Mouse (Mus musculus) 416B (cell line): ENCODE data around the gene Wdfy2.

Source experiments
- DNase-seq: peaks from one replicate; pipeline ENCODE4 v3.0.0; 2011; ENCODE audit warnings: low read depth

Wdfy2 gene

GRCm38 (mm10) chr14:62936631-62937380 lies 99.3 kb downstream of the Wdfy2 start:
- no peak for DNase-seq

- DNase-seq = peak; percentile 20
Measured at GRCm38 (mm10) chr14:62937675-62938074, 100.2 kb downstream of the Wdfy2 start.

GRCm38 (mm10) chr14:62939435-62939834 lies 102.0 kb downstream of the Wdfy2 start:
- peak; percentile 25 for DNase-seq

GRCm38 (mm10) chr14:62940383-62941074 lies 103.1 kb downstream of the Wdfy2 start:
- peak; percentile 97 for DNase-seq

- DNase-seq = no peak
Measured at GRCm38 (mm10) chr14:62946794-62947193, 109.3 kb downstream of the Wdfy2 start.

GRCm38 (mm10) chr14:62956091-62956490 lies 118.6 kb downstream of the Wdfy2 start:
- no peak for DNase-seq

GRCm38 (mm10) chr14:62963632-62964031 lies 126.2 kb downstream of the Wdfy2 start:
- no peak for DNase-seq

GRCm38 (mm10) chr14:62965342-62965741 lies 127.9 kb downstream of the Wdfy2 start:
- peak; percentile 8 for DNase-seq

GRCm38 (mm10) chr14:62965811-62966520 lies 128.5 kb downstream of the Wdfy2 start:
- DNase-seq = no peak

- peak; percentile 68 for DNase-seq
Measured at GRCm38 (mm10) chr14:62975046-62975445, 137.6 kb downstream of the Wdfy2 start.

- peak; percentile 74 for DNase-seq
Measured at GRCm38 (mm10) chr14:62979815-62980214, 142.3 kb downstream of the Wdfy2 start.

- no peak for DNase-seq
Measured at GRCm38 (mm10) chr14:62984410-62984809, 146.9 kb downstream of the Wdfy2 start, which contains the start of gene Defb48. TSS of gene Defb48 (minus strand) at chr14:62984510.

GRCm38 (mm10) chr14:62991271-62991670 lies 153.8 kb downstream of the Wdfy2 start:
- peak; percentile 75 for DNase-seq

GRCm38 (mm10) chr14:62991849-62992510 lies 154.5 kb downstream of the Wdfy2 start:
- no peak for DNase-seq

- DNase-seq = no peak
Measured at GRCm38 (mm10) chr14:62997777-62998176, 160.3 kb downstream of the Wdfy2 start, which contains the start of gene Defb47. TSS of gene Defb47 (plus strand) at chr14:62998077.

- peak; percentile 86 for DNase-seq
Measured at GRCm38 (mm10) chr14:62998977-62999376, 161.5 kb downstream of the Wdfy2 start.

- DNase-seq = no peak
Measured at GRCm38 (mm10) chr14:63002588-63002987, 165.1 kb downstream of the Wdfy2 start.
